Mouse (Mus musculus) forebrain, embryonic 11.5 days (tissue): ENCODE data around the gene Pgls. TPM values are rescaled to one million over a fixed set of nuclear protein-coding genes. Genes with fewer than 3 reads are reported as not detected.

ENCODE experiments used
- ATAC-seq: fragments of 200-750 bp; cut with Nextera tagmentation; replicated peaks from 2 replicates; pipeline ENCODE4 v1.8.0; 2017; ENCODE audit warnings: moderate TSS enrichment; ENCODE audit not compliant: low FRiP score
- DNase-seq: peaks from one replicate; pipeline ENCODE4 v3.0.0-alpha.2; 2017; ENCODE audit warnings: low spot score
- H3K27ac ChIP-seq: fragments of 300-500 bp; sonication (generic); 2 replicates; pipeline ENCODE4 v1.5.1; 2014; ENCODE audit warnings: low read depth, low read length
- H3K27me3 ChIP-seq: fragments of 300-500 bp; sonication (generic); 2 replicates; pipeline ENCODE4 v1.6.1; 2014; ENCODE audit warnings: mild to moderate bottlenecking, low read length, mixed read lengths; ENCODE audit not compliant: control insufficient read depth, insufficient read depth
- H3K36me3 ChIP-seq: fragments of 300-500 bp; sonication (generic); 2 replicates; pipeline ENCODE4 v1.6.1; 2014; ENCODE audit warnings: mild to moderate bottlenecking, low read length, moderate library complexity, mixed read lengths; ENCODE audit not compliant: control insufficient read depth, insufficient read depth
- H3K4me1 ChIP-seq: fragments of 300-500 bp; sonication (generic); replicated peaks from 2 replicates; pipeline ENCODE4 v1.6.1; 2014; ENCODE audit warnings: low read length, mixed read lengths; ENCODE audit not compliant: control insufficient read depth, insufficient read depth
- H3K4me2 ChIP-seq: fragments of 300-500 bp; sonication (generic); 2 replicates; pipeline ENCODE4 v1.6.1; 2014; ENCODE audit warnings: low read depth, mild to moderate bottlenecking, low read length, moderate library complexity, mixed read lengths; ENCODE audit not compliant: severe bottlenecking
- H3K4me3 ChIP-seq: fragments of 300-500 bp; sonication (generic); 2 replicates; pipeline ENCODE4 v1.5.1; 2014; ENCODE audit warnings: low read depth, low read length
- H3K9ac ChIP-seq: fragments of 300-500 bp; sonication (generic); 2 replicates; pipeline ENCODE4 v1.6.1; 2014; ENCODE audit warnings: low read length
- H3K9me3 ChIP-seq: fragments of 300-500 bp; sonication (generic); 2 replicates; pipeline ENCODE4 v1.6.1; 2016; ENCODE audit warnings: low read length, mixed read lengths; ENCODE audit not compliant: control insufficient read depth
- WGBS: fragments of 180-500 bp; shearing (Covaris S2); extraction: QIAGEN DNeasy Blood & Tissue Kit; methylation state at CpG from one replicate; pipeline ENCODE4 v1.1.7; 2014; 5-methylcytosine and 5-hydroxymethylcytosine counted together
- polyA plus RNA-seq: library from polyadenylated mRNA; unstranded; fragments of >200 nt; fragmentation: Nextera tagmentation; extraction: Ambion mirVana; gene quantifications from 2 replicates; pipeline ENCODE4 v1.2.1, GENCODE M21; 2014

Gene Pgls
- polyA plus RNA-seq, 1 experiment from 2014 or later, result 218 TPM

DNA sequence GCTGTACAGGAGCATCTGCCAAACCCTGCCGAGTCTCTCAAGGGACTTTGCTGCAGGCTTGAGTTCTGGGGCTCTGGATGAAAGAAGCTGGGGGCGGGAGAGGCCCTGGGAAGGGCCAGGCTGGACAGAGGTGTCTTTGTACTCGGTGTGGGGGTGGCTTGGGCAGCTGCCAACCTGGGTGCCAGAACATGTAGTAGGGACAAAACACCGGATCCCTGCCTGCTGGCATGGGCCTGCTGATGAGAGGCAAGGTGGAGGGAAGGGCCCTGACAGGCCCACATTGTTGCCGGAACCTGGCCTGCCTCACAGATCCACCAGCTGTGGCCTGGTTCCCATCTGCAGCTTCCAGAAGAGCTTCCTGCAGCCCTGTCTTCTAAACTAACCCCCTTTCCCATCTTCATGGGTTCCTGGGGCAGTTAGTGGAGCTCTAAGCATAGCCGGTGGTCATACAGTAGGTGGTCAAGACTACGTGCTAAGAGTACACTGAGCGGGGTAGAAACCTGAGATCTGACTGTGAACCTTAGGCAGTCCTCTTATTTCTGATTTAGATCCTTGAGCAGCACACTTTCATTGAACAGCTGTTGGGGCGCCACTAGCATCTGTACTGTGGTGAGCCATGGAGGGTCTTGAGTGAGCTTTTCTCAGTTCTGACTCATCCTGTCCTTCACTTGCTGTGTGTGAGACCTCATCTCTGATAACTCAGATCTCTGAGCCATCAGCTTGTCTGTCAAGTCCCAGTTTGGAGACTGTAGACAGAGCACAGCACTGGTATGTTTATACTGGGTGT is 18.9 kb upstream of the Pgls start:
- no peak overlapping the region for H3K4me3 ChIP-seq
- no peak for ATAC-seq
- H3K36me3 ChIP-seq, result no peaks in the 10 kb centered on the region
- H3K9ac ChIP-seq, result peak overlapping the region; percentile 29; the same call in 1 of the 2 replicates
- no peak overlapping the region for H3K27ac ChIP-seq
- H3K27me3 ChIP-seq, result peaks cover 6% of the 10 kb centered on the region; the same call in 1 of the 2 replicates
- no peak for DNase-seq
- peaks cover 7% of the 10 kb centered on the region; the same call in 1 of the 2 replicates for H3K4me1 ChIP-seq
- no peaks in the 10 kb centered on the region for H3K9me3 ChIP-seq
- WGBS, result 81% methylated on average over 9 of the region's 9 CpGs
- no peak overlapping the region for H3K4me2 ChIP-seq

GRCm38 (mm10) chr8:71574426-71574825 is 17.6 kb upstream of the Pgls start:
- Histone ChIP-seq H3K27ac (no peak overlapping the region), H3K27me3 (no peaks in the 10 kb centered on the region), H3K4me3 (no peak overlapping the region), H3K9me3 (no peaks in the 10 kb centered on the region), H3K9ac (no peak overlapping the region), H3K4me1 (peaks cover 7% of the 10 kb centered on the region; the same call in 1 of the 2 replicates), H3K36me3 (no peaks in the 10 kb centered on the region), H3K4me2 (no peak overlapping the region)
- DNase-seq (no peak), ATAC-seq (no peak)
- WGBS, result 86% methylated on average over 7 of the region's 7 CpGs

DNA sequence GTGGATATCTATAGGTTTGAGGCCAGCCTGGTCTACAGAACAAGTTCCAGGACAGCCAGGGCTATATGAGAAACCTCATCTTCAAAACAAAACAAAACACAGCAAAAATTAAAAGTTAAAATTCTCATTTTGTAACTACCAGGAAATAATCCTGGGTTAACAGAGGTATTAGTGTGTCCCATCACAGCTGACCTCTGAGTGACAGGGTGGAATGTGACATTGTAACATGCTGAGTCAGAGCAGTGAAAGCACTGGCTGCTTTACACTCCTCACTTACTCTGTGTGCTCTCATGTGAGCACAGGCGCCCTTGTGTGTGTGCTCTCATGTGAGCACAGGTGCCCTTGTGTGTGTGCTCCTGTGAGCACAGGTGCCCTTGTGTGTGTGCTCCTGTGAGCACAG is 17.0 kb upstream of the Pgls start:
- H3K4me1 ChIP-seq, result peaks cover 7% of the 10 kb centered on the region; the same call in 1 of the 2 replicates
- H3K36me3 ChIP-seq, result no peaks in the 10 kb centered on the region
- DNase-seq, result no peak
- H3K4me3 ChIP-seq, result no peak overlapping the region
- WGBS, result 68% methylated on average over 1 of the region's 1 CpGs
- H3K4me2 ChIP-seq, result no peak overlapping the region
- ATAC-seq, result no peak
- H3K9me3 ChIP-seq, result no peaks in the 10 kb centered on the region
- H3K27ac ChIP-seq, result no peak overlapping the region
- H3K9ac ChIP-seq, result no peak overlapping the region
- H3K27me3 ChIP-seq, result no peaks in the 10 kb centered on the region

DNA sequence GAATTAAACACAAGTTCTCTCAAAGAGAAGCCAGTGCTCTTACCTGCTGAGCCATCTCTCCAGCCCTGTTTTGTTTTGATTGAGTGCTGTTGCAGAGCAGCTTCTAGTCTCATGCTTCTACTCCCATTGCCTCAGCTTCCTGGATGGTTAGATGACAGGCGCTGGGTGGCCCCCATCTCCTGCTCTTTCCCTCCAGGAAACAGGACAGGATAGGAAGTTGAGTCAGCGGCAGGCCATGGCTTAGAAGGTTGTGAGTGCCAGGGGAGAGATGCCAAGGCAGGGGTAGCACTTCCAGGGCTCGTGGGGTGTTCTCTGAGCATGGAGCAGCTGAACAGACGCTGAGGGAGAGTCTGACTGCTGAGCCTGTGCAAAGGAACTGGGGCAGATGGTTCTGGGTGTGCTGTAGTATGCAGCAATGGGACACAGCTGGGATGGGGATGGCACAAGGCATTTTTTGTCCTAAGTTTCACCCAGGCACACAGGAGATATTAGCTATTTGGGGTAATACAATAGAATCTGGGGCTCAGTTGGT is 14.1 kb upstream of the Pgls start:
- no peaks in the 10 kb centered on the region for H3K9me3 ChIP-seq
- H3K27me3 ChIP-seq, result no peaks in the 10 kb centered on the region
- 85% methylated on average over 4 of the region's 4 CpGs for WGBS
- no peak overlapping the region for H3K27ac ChIP-seq
- no peak overlapping the region for H3K4me3 ChIP-seq
- no peak overlapping the region for H3K9ac ChIP-seq
- no peaks in the 10 kb centered on the region for H3K36me3 ChIP-seq
- no peak overlapping the region for H3K4me2 ChIP-seq
- H3K4me1 ChIP-seq, result no peaks in the 10 kb centered on the region
- ATAC-seq, result no peak
- no peak for DNase-seq

- no peak overlapping the region for H3K4me3 ChIP-seq
- H3K27me3 ChIP-seq, result no peaks in the 10 kb centered on the region
- 90% methylated on average over 1 of the region's 1 CpGs for WGBS
- H3K4me2 ChIP-seq, result no peak overlapping the region
- H3K27ac ChIP-seq, result no peak overlapping the region
- DNase-seq (no peak), ATAC-seq (no peak)
- H3K36me3 ChIP-seq, result no peaks in the 10 kb centered on the region
- no peak overlapping the region for H3K9ac ChIP-seq
- H3K9me3 ChIP-seq, result no peaks in the 10 kb centered on the region
- H3K4me1 ChIP-seq, result no peaks in the 10 kb centered on the region
Measured at GRCm38 (mm10) chr8:71579009-71579408, 13.0 kb upstream of the Pgls start.

GRCm38 (mm10) chr8:71579476-71579875 is 12.5 kb upstream of the Pgls start:
- DNase-seq (no peak), ATAC-seq (no peak)
- Histone ChIP-seq H3K4me3 (no peak overlapping the region), H3K27ac (no peak overlapping the region), H3K9me3 (no peaks in the 10 kb centered on the region), H3K4me1 (no peaks in the 10 kb centered on the region), H3K36me3 (no peaks in the 10 kb centered on the region), H3K27me3 (no peaks in the 10 kb centered on the region), H3K4me2 (no peak overlapping the region), H3K9ac (no peak overlapping the region)
- WGBS, result 93% methylated on average over 14 of the region's 14 CpGs

DNA sequence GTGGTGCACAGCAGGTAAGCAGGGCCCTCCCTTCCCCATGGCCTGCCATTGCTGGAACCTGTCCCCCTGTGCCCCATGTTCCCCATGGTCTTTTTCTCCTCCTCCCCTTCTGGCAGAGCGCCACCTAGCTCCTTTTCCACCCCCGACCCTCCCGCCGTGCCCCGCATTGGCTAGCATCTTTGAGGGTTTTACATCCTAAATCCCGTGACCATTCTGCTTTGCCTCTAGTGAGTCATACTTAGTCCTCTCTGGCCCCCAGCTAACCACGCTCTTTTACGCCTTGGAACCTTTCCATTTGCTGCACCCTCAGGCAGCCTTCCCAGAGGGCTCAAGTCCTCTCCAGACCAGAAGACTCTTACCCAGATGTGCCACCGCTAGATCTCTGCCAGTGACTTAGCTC is 11.8 kb upstream of the Pgls start:
- WGBS, result 34% methylated on average over 9 of the region's 9 CpGs
- peak; percentile 51 for DNase-seq
- H3K9me3 ChIP-seq, result no peaks in the 10 kb centered on the region
- no peaks in the 10 kb centered on the region for H3K27me3 ChIP-seq
- ATAC-seq, result no peak
- H3K4me1 ChIP-seq, result no peaks in the 10 kb centered on the region
- H3K36me3 ChIP-seq, result no peaks in the 10 kb centered on the region
- H3K27ac ChIP-seq, result no peak overlapping the region
- H3K9ac ChIP-seq, result no peak overlapping the region
- no peak overlapping the region for H3K4me3 ChIP-seq
- no peak overlapping the region for H3K4me2 ChIP-seq

- ATAC-seq (no peak), DNase-seq (peak; percentile 80)
- Histone ChIP-seq H3K36me3 (no peaks in the 10 kb centered on the region), H3K9ac (no peak overlapping the region), H3K27me3 (no peaks in the 10 kb centered on the region; the same call in 1 of the 2 replicates), H3K9me3 (no peaks in the 10 kb centered on the region), H3K27ac (no peak overlapping the region), H3K4me1 (peaks cover 4% of the 10 kb centered on the region; the same call in 1 of the 2 replicates), H3K4me3 (no peak overlapping the region), H3K4me2 (no peak overlapping the region)
- 85% methylated on average over 2 of the region's 2 CpGs for WGBS
Measured at GRCm38 (mm10) chr8:71586891-71587290, 5.1 kb upstream of the Pgls start.

GRCm38 (mm10) chr8:71588762-71589161 is 3.2 kb upstream of the Pgls start:
- Histone ChIP-seq H3K9me3 (no peaks in the 10 kb centered on the region), H3K27me3 (no peaks in the 10 kb centered on the region; the same call in 1 of the 2 replicates), H3K36me3 (no peaks in the 10 kb centered on the region), H3K9ac (no peak overlapping the region), H3K4me3 (no peak overlapping the region), H3K4me2 (no peak overlapping the region), H3K4me1 (peaks cover 9% of the 10 kb centered on the region), H3K27ac (no peak overlapping the region)
- 77% methylated on average over 3 of the region's 3 CpGs for WGBS
- DNase-seq (no peak), ATAC-seq (no peak)
